9 mouse cellular contexts compared by ENCODE assay signal in genomic region chr2:38417970-38418369, GRCm38 (mm10).
DNase-seq lines count a peak whose midpoint lies in the region; ATAC-seq and TF ChIP-seq lines count a peak whose summit lies in the region.
"Had no signal": no experiment of that assay in that cellular context is flagged by ENCODE, and none has a peak within 500 bp of the region (broad histone marks: within the 10 kb centered on the region; RNA-seq: fewer than 3 reads in every experiment).

No protein-coding gene starts in this region.

- DNase-seq in CD4-positive, CD25-positive, alpha-beta regulatory T cell, adult 2 months (ENCODE audit: low read depth, low spot score), result peak; percentile 35
- DNase-seq in ovary, postnatal 10 days (ENCODE audit: low spot score), result peak; percentile 18
- DNase-seq in ovary, adult 18-20 months (ENCODE audit: low spot score), result no peak
- DNase-seq in kidney, postnatal 0 days (ENCODE audit: low spot score), result peak; percentile 69
- DNase-seq in spleen, postnatal 36 days (ENCODE audit: low spot score in 2 of 2), result no peak

- H3K4me2 ChIP-seq in kidney, postnatal 0 days (ENCODE audit: low read length), result no peak overlapping the region
- no peak overlapping the region for H3K4me2 ChIP-seq in myocyte (ENCODE audit: low read depth)
- no peak overlapping the region for H3K4me2 ChIP-seq in forebrain, embryonic 13.5 days
- H3K4me2 ChIP-seq: neural tube, embryonic 13.5 days had no signal

- no peaks in the 10 kb centered on the region for H3K9me3 ChIP-seq in kidney, postnatal 0 days (replicated peaks; ENCODE audit: low read length)
- H3K9me3 ChIP-seq in forebrain, embryonic 13.5 days (replicated peaks), result no peaks in the 10 kb centered on the region
- H3K9me3 ChIP-seq: neural tube, embryonic 13.5 days had no signal

- no peak overlapping the region for H3ac ChIP-seq in myocyte (ENCODE audit: control insufficient read depth, insufficient read length)

- H3K4me3 ChIP-seq in kidney, postnatal 0 days (replicated peaks; ENCODE audit: low read depth, low read length), result no peak overlapping the region
- no peak overlapping the region for H3K4me3 ChIP-seq in myocyte
- no peak overlapping the region for H3K4me3 ChIP-seq in forebrain, embryonic 13.5 days
- H3K4me3 ChIP-seq: neural tube, embryonic 13.5 days had no signal

- TF ChIP-seq POLR2A in myocyte (IDR thresholded peaks at IDR 0.05; ENCODE audit: insufficient read length, low read depth), result no peak

- WGBS in kidney, postnatal 0 days, result 16% methylated on average over 4 of the region's 4 CpGs
- 25% methylated on average over 4 of the region's 4 CpGs for WGBS in forebrain, embryonic 13.5 days

- H3K79me2 ChIP-seq in myocyte (ENCODE audit: control insufficient read depth, insufficient read depth), result no peaks in the 10 kb centered on the region

- no peak for ATAC-seq in CD4-positive, CD25-positive, alpha-beta regulatory T cell, adult 4 months
- ATAC-seq in kidney, postnatal 0 days (replicated peaks; ENCODE audit: low FRiP score, low read depth), result no peak
- no peak for ATAC-seq in forebrain, embryonic 13.5 days

- no peak overlapping the region for H3K9ac ChIP-seq in kidney, postnatal 0 days (ENCODE audit: low read depth, low read length)
- no peak overlapping the region for H3K9ac ChIP-seq in forebrain, embryonic 13.5 days
- H3K9ac ChIP-seq: neural tube, embryonic 13.5 days had no signal

- no peaks in the 10 kb centered on the region for H3K27me3 ChIP-seq in kidney, postnatal 0 days (ENCODE audit: insufficient read depth, low read length)
- H3K27me3 ChIP-seq in myocyte (ENCODE audit: control insufficient read depth, insufficient read depth, insufficient read length), result peaks cover 20% of the 10 kb centered on the region
- H3K27me3 ChIP-seq in forebrain, embryonic 13.5 days, result no peaks in the 10 kb centered on the region

- H3K27ac ChIP-seq in kidney, postnatal 0 days, result no peak overlapping the region
- no peak overlapping the region for H3K27ac ChIP-seq in forebrain, embryonic 13.5 days
- H3K27ac ChIP-seq: neural tube, embryonic 13.5 days had no signal

- H3K4me1 ChIP-seq in kidney, postnatal 0 days (replicated peaks; ENCODE audit: insufficient read depth, low read length), result no peaks in the 10 kb centered on the region
- peaks cover 6% of the 10 kb centered on the region for H3K4me1 ChIP-seq in forebrain, embryonic 13.5 days
- H3K4me1 ChIP-seq: neural tube, embryonic 13.5 days had no signal

- TF ChIP-seq CTCF in kidney, postnatal 0 days (IDR thresholded peaks at IDR 0.05; ENCODE audit: low read depth), result no peak

- H3K36me3 ChIP-seq in kidney, postnatal 0 days (ENCODE audit: insufficient read depth, low read length), result no peaks in the 10 kb centered on the region
- H3K36me3 ChIP-seq in myocyte (ENCODE audit: control insufficient read depth, insufficient read depth), result no peaks in the 10 kb centered on the region
- no peaks in the 10 kb centered on the region for H3K36me3 ChIP-seq in forebrain, embryonic 13.5 days (ENCODE audit: poor library complexity, severe bottlenecking)
- H3K36me3 ChIP-seq: neural tube, embryonic 13.5 days had no signal

TF ChIP-seq in myocyte, 11 proteins besides CTCF, POLR2A, EP300 and RAD21:
- TF ChIP-seq MAX (IDR thresholded peaks at IDR 0.05; ENCODE audit: low read depth) (peak; percentile 92), TCF12 (IDR thresholded peaks at IDR 0.05; ENCODE audit: insufficient read depth, poor library complexity, severe bottlenecking) (peak; percentile 93), SRF (IDR thresholded peaks at IDR 0.05; ENCODE audit: control insufficient read depth, insufficient read length, low read depth) (no peak), MYOG (IDR thresholded peaks at IDR 0.05; ENCODE audit: control insufficient read depth in 1 of 3, insufficient read depth in 1 of 3, insufficient read length in 2 of 3, low read depth in 2 of 3) (peak; percentile 72 to 98 (median 96)), REST (IDR thresholded peaks at IDR 0.05; ENCODE audit: insufficient read depth, insufficient read length) (peak; percentile 98), MYOD1 (IDR thresholded peaks at IDR 0.05; ENCODE audit: control insufficient read depth in 1 of 3, insufficient read length in 2 of 3, low read depth in 2 of 3) (peak; percentile 79 to 92 (median 85)), CEBPB (IDR thresholded peaks at IDR 0.05; ENCODE audit: insufficient read depth, poor library complexity, severe bottlenecking) (no peak), E2F4 (IDR thresholded peaks at IDR 0.05; ENCODE audit: insufficient read depth) (peak; percentile 29), TCF3 (IDR thresholded peaks at IDR 0.05; ENCODE audit: insufficient read length, low read depth) (peak; percentile 76), POLR2AphosphoS2 (IDR thresholded peaks at IDR 0.05; ENCODE audit: insufficient read length, low read depth) (no peak), USF1 (IDR thresholded peaks at IDR 0.05; ENCODE audit: low read depth) (no peak)

Comparison
In these comparisons a context has a peak if more than half of its experiments do, and no peak if none do; other contexts are left out.
1. DNase-seq: peak in CD4-positive, CD25-positive, alpha-beta regulatory T cell, adult 2 months (single experiment), ovary, postnatal 10 days (single experiment) and kidney, postnatal 0 days (single experiment); none in ovary, adult 18-20 months (single experiment) and spleen, postnatal 36 days (0 of 2).